Mouse (Mus musculus): Measurements from ENCODE around the gene Ebf3.

DNA sequence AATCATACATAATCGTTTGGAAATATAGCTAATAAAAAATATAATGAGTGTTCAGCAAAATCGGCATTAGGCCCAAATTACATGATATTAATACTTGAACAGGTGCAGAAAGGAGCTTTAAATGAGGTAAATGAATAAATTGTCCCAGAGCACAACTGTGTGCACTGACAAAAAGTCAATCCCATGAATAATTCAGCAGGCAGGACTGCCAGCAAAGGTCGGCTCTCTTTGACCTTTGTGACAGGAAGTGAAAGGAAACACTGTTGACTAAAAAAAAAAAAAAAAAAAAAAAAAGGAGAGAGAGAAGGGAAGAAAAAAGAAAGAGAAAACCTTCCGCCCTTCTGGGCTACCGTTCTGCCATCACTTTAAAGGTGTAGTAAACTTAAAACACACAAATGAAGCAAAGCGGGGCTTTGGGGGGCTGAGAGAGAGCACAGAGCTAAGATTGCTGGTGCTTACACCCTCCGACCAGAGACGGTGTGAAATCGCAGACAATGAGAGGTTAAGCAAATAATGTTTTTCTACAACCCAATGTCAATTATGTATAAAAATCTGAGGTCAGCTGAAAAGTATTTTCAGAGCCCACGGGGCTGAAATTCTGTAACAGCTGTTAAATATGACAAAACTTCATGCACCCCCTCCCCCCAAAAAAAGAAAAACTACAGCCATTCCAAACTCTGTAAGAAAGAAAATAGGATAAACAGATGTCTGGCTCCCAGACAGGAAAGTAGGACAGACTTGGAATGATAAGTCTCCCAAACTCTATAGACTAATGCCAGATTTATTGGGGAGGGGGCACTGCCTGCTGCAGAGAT is 11.1 kb downstream of the Ebf3 start:
- TF ChIP-seq CTCF (IDR thresholded peaks at IDR 0.05; ENCODE audit: control insufficient read depth, insufficient read depth, low read length), result no peak
- no peak for TF ChIP-seq POLR2A (IDR thresholded peaks at IDR 0.05; ENCODE audit: borderline replicate concordance, control insufficient read depth, low read depth, low read length)

All from bone marrow, adult 2 months (tissue).